Mouse (Mus musculus) limb, embryonic 11.5 days (tissue): ENCODE measurements around the gene Sgsh. TPM values are rescaled to one million over a fixed set of nuclear protein-coding genes. Genes with fewer than 3 reads are reported as not detected.

Source experiments
- ATAC-seq: fragments of 200-750 bp; cut with Nextera tagmentation; 2 replicates; pipeline ENCODE4 v1.8.0; 2017; ENCODE audit warnings: low read depth; ENCODE audit not compliant: insufficient number of reproducible peaks, low FRiP score, low TSS enrichment
- DNase-seq: peaks from one replicate; pipeline ENCODE4 v3.0.0-alpha.2; 2015; ENCODE audit warnings: low spot score
- H3K27ac ChIP-seq: fragments of 300-500 bp; sonication (generic); replicated peaks from 2 replicates; pipeline ENCODE4 v1.5.1; 2014; ENCODE audit warnings: low read depth, mild to moderate bottlenecking, low read length
- H3K27me3 ChIP-seq: fragments of 300-500 bp; sonication (generic); 2 replicates; pipeline ENCODE4 v1.6.1; 2014; ENCODE audit warnings: mild to moderate bottlenecking, low read length, mixed read lengths; ENCODE audit not compliant: control insufficient read depth, insufficient read depth
- H3K36me3 ChIP-seq: fragments of 300-500 bp; sonication (generic); 2 replicates; pipeline ENCODE4 v1.6.1; 2014; ENCODE audit warnings: mild to moderate bottlenecking, low read length, moderate library complexity, mixed read lengths; ENCODE audit not compliant: control insufficient read depth, insufficient read depth
- H3K4me1 ChIP-seq: fragments of 300-500 bp; sonication (generic); 2 replicates; pipeline ENCODE4 v1.6.1; 2014; ENCODE audit warnings: low read length, mixed read lengths; ENCODE audit not compliant: control insufficient read depth, insufficient read depth
- H3K4me2 ChIP-seq: fragments of 300-500 bp; sonication (generic); 2 replicates; pipeline ENCODE4 v1.6.1; 2014; ENCODE audit warnings: low read depth, mild to moderate bottlenecking, moderate library complexity; ENCODE audit not compliant: severe bottlenecking
- H3K4me3 ChIP-seq: fragments of 300-500 bp; sonication (generic); 2 replicates; pipeline ENCODE4 v1.5.1; 2014; ENCODE audit warnings: low read depth, low read length
- H3K9ac ChIP-seq: fragments of 300-500 bp; sonication (generic); 2 replicates; pipeline ENCODE4 v1.6.1; 2014; ENCODE audit warnings: mild to moderate bottlenecking, low read length
- H3K9me3 ChIP-seq: fragments of 300-500 bp; sonication (generic); 2 replicates; pipeline ENCODE4 v1.6.1; 2016; ENCODE audit warnings: low read length; ENCODE audit not compliant: control insufficient read depth
- WGBS: fragments of 180-500 bp; shearing (Covaris S2); extraction: QIAGEN DNeasy Blood & Tissue Kit; methylation state at CpG from one replicate; pipeline ENCODE4 v1.1.7; 2014; 5-methylcytosine and 5-hydroxymethylcytosine counted together
- microRNA counts: library from miRNA; unstranded; fragments of <30 nt; microRNA quantifications from one replicate; lab custom pipeline; 2016
- microRNA-seq: library from miRNA; unstranded; fragments of <30 nt; microRNA quantifications from one replicate; pipeline ENCODE4, GENCODE M21; 2016
- polyA plus RNA-seq: library from polyadenylated mRNA; unstranded; fragments of >200 nt; fragmentation: Nextera tagmentation; extraction: Ambion mirVana; gene quantifications from 2 replicates; pipeline ENCODE4 v1.2.1, GENCODE M21; 2014

The Sgsh gene
- polyA plus RNA-seq, 1 experiment from 2014 or later, result 4.9 TPM

GRCm38 (mm10) chr11:119298917-119299316 is 56.4 kb downstream of the Sgsh start:
- Histone ChIP-seq H3K36me3 (peaks cover 33% of the 10 kb centered on the region), H3K4me3 (peak overlapping the region; percentile 98), H3K27me3 (no peaks in the 10 kb centered on the region), H3K4me2 (peak overlapping the region; percentile 81), H3K4me1 (peaks cover 9% of the 10 kb centered on the region; the same call in 1 of the 2 replicates), H3K27ac (no peak overlapping the region), H3K9ac (peak overlapping the region; percentile 97), H3K9me3 (no peaks in the 10 kb centered on the region)
- ATAC-seq, result no peak
- DNase-seq, result no peak
- 17% methylated on average over 7 of the region's 7 CpGs for WGBS

DNA sequence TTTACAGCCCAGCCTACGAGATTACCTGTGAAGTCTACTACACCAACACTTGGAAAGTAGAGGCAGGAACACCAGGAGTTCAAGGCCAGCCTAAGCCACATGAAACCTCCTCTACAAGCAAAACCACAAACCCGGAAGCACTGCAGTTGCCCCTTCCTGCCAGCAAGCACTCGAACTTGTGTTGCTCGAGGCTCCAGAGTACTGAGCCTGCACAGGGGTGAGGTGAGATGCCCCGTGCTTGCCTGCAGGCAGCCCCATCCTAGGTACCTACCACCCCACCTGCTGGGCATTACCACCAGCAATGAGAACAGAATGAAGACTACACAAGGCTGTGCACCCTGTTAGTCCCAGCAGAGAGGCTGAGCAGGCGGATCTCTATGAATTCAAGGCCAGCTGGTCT is 57.3 kb downstream of the Sgsh start:
- Histone ChIP-seq H3K4me3 (no peak overlapping the region), H3K27me3 (no peaks in the 10 kb centered on the region), H3K4me1 (peaks cover 9% of the 10 kb centered on the region; the same call in 1 of the 2 replicates), H3K27ac (no peak overlapping the region), H3K36me3 (peaks cover 41% of the 10 kb centered on the region), H3K9ac (no peak overlapping the region; the same call in 1 of the 2 replicates), H3K9me3 (no peaks in the 10 kb centered on the region), H3K4me2 (peak overlapping the region; percentile 81)
- 93% methylated on average over 6 of the region's 6 CpGs for WGBS
- ATAC-seq (no peak), DNase-seq (no peak)

MicroRNAs within 50 kb of the gene (microRNA counts, 519-probe panel; counts per million panel counts)
- not detected for microRNA mmu-miR-1932 (lab: Ali Mortazavi, UCI)

Small RNA genes within 50 kb of the gene (microRNA-seq; reads per million reads assigned to microRNA genes)
- gene Mir1932, result not detected

Other genes with a start within 250 kb of the Sgsh start
- gene Tbc1d16, start 127.0 kb downstream of the Sgsh start, polyA plus RNA-seq, result 10.8 TPM in 2 replicates
- gene Ccdc40, start 127.0 kb downstream of the Sgsh start, polyA plus RNA-seq, result 8.9 and 10.8 TPM in 2 replicates
- gene Gaa, start 87.6 kb downstream of the Sgsh start, polyA plus RNA-seq, result 16.5 and 17.9 TPM in 2 replicates
- gene Eif4a3, start 55.4 kb downstream of the Sgsh start, polyA plus RNA-seq, result 463 and 475 TPM in 2 replicates
- gene Card14, start 47.8 kb downstream of the Sgsh start, polyA plus RNA-seq, result 0.17 and 0.18 TPM in 2 replicates
- gene Slc26a11, start within 50 bp of the Sgsh start, polyA plus RNA-seq, result 7.3 and 7.4 TPM in 2 replicates
- gene Rnf213, start 37.6 kb upstream of the Sgsh start, polyA plus RNA-seq, result 3.1 and 3.5 TPM in 2 replicates
- 16.5 and 17.8 TPM in 2 replicates for gene Endov, start 135.8 kb upstream of the Sgsh start, polyA plus RNA-seq
- 0.29 and 0.60 TPM in 2 replicates for gene Nptx1, start 192.2 kb upstream of the Sgsh start, polyA plus RNA-seq
- 13.8 and 16.2 TPM in 2 replicates for gene Rptor, start 247.4 kb upstream of the Sgsh start, polyA plus RNA-seq